In the genomic region with DNA sequence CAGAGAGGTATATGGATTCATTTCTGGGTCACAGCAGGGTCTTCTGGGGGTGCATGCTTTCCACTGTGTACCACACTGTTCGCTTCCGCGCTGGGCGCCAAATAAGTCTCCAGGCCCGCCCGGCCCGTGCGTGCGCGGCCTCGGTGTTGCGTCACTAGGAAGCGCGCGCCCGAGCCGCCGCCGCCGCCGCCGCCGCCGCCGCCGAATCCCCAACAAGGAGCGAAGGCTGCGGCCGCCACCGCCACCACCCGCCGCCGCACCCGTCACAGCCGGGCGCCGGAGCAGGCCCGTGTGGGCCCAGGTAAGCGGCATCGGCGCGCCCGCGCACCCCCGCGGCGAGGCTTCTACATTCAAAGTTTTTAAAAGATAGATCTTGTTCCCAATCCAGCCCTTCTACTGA, we compare ENCODE assay signal across 8 mouse cellular contexts. TPM values are rescaled to one million over a fixed set of nuclear protein-coding genes. Genes with fewer than 3 reads are reported as not detected.
DNase-seq lines count a peak whose midpoint lies in the region; ATAC-seq lines count a peak whose summit lies in the region.
"Not testable (repeated sequence)": the region's sequence is repeated elsewhere in the genome, so short reads cannot be mapped to it uniquely, and the experiment has no call there.

No protein-coding gene starts in this region.

- ATAC-seq in erythroid progenitor cell, adult 5-6 weeks (replicated peaks; ENCODE audit: low FRiP score, poor library complexity, severe bottlenecking), result peak; percentile 97
- peak; percentile 98 for ATAC-seq in heart, embryonic 12.5 days (ENCODE audit: insufficient number of reproducible peaks, low FRiP score)
- peak; percentile 96 for ATAC-seq in limb, embryonic 11.5 days (ENCODE audit: insufficient number of reproducible peaks, low FRiP score, low TSS enrichment, low read depth)
- ATAC-seq in megakaryocyte progenitor cell, adult 5-6 weeks (replicated peaks; ENCODE audit: poor library complexity), result peak; percentile 99

- H3K9me3 ChIP-seq in heart, embryonic 12.5 days (replicated peaks); limb, embryonic 11.5 days (ENCODE audit: control insufficient read depth, low read length): not testable (repeated sequence)

- H3K4me1 ChIP-seq in heart, embryonic 12.5 days (replicated peaks); limb, embryonic 11.5 days (ENCODE audit: control insufficient read depth, insufficient read depth, low read length): not testable (repeated sequence)

- not testable (repeated sequence) for H3K27ac ChIP-seq in heart, embryonic 12.5 days (ENCODE audit: poor library complexity, severe bottlenecking); limb, embryonic 11.5 days (replicated peaks; ENCODE audit: low read depth, low read length)

- H3K36me3 ChIP-seq in heart, embryonic 12.5 days; limb, embryonic 11.5 days (ENCODE audit: control insufficient read depth, insufficient read depth, low read length): not testable (repeated sequence)

- peak overlapping the region; percentile 51 for H3K4me2 ChIP-seq in heart, embryonic 12.5 days
- H3K4me2 ChIP-seq in limb, embryonic 11.5 days (ENCODE audit: low read depth, severe bottlenecking), result not testable (repeated sequence)

- DNase-seq in adrenal gland, postnatal 36 days, result peak; percentile 38 to 46
- DNase-seq in kidney, adult 11 months, result peak; percentile 34
- DNase-seq in limb, embryonic 11.5 days (ENCODE audit: low spot score), result not testable (repeated sequence)
- peak; percentile 46 for DNase-seq in right cerebral cortex, postnatal 25 days
- DNase-seq in urinary bladder, postnatal 14 days (ENCODE audit: low spot score), result peak; percentile 13

- not testable (repeated sequence) for H3K9ac ChIP-seq in heart, embryonic 12.5 days; limb, embryonic 11.5 days (ENCODE audit: low read length)

- 65% methylated on average over 47 of the region's 47 CpGs for WGBS in heart, embryonic 12.5 days
- 46% methylated on average over 26 of the region's 47 CpGs for WGBS in limb, embryonic 11.5 days

- peak overlapping the region; percentile 42 for H3K4me3 ChIP-seq in heart, embryonic 12.5 days
- H3K4me3 ChIP-seq in limb, embryonic 11.5 days (ENCODE audit: low read depth, low read length), result not testable (repeated sequence)

- not testable (repeated sequence) for H3K27me3 ChIP-seq in heart, embryonic 12.5 days (replicated peaks); limb, embryonic 11.5 days (ENCODE audit: control insufficient read depth, insufficient read depth, low read length)

RNA-seq across cellular contexts. Expression of gene Gm21119, which starts 57.1 kb away (rescaled TPM):
- under 1 TPM; 0.43 to 0.92 TPM for total RNA-seq in adrenal gland, postnatal 36 days (2021)
- total RNA-seq in erythroid progenitor cell, adult 5-6 weeks (2015; ENCODE audit: low replicate concordance), result not detected in 2 replicates
- total RNA-seq in erythroid progenitor cell, adult 5-6 weeks (2017; ENCODE audit: low replicate concordance), result not detected in 2 replicates
- not detected in 2 replicates for polyA plus RNA-seq in heart, embryonic 12.5 days (2016; fragmentation: Nextera tagmentation; extraction: Ambion mirVana)
- polyA plus RNA-seq in limb, embryonic 11.5 days (2014; fragmentation: Nextera tagmentation; extraction: Ambion mirVana), result not detected in 2 replicates
- total RNA-seq in megakaryocyte progenitor cell, adult 5-6 weeks (2015), result not detected in 2 replicates
- total RNA-seq in megakaryocyte progenitor cell, adult 5-6 weeks (2017), result 0.10 TPM in 1 of 2 replicates, not detected in the other
